Comparison of ENCODE assay signal across 28 mouse cellular contexts in the genomic region with DNA sequence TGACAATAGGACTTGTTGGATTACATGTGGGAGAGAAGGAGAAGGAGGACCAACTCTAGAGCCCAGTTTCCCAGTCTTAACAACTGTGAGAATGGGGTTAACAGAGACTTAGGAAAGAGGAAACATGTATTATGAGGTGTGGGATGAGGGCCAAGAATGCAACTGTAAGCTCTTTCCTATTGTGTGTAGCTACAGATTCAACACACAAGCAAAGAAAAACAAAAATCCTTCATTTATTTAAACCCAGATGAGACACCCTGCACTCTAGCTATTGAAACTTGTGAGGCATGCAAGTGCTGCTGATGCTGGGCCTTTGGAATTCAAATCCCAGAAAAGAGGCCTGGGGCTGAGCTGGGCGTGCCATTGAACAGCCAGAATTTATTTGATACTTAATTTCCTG. TPM values are rescaled to one million over a fixed set of nuclear protein-coding genes. Genes with fewer than 3 reads are reported as not detected.
DNase-seq lines count a peak whose midpoint lies in the region; ATAC-seq and TF ChIP-seq lines count a peak whose summit lies in the region.
"Had no signal": no experiment of that assay in that cellular context is flagged by ENCODE, and none has a peak within 500 bp of the region (broad histone marks: within the 10 kb centered on the region; RNA-seq: fewer than 3 reads in every experiment).

No protein-coding gene starts in this region.

- no peaks in the 10 kb centered on the region for H3K36me3 ChIP-seq in kidney, embryonic 14.5 days (ENCODE audit: control insufficient read depth, insufficient read depth, low read length)
- no peaks in the 10 kb centered on the region for H3K36me3 ChIP-seq in midbrain, embryonic 11.5 days (ENCODE audit: control insufficient read depth, insufficient read depth, low read length)
- H3K36me3 ChIP-seq in midbrain, embryonic 14.5 days (ENCODE audit: control insufficient read depth, insufficient read depth, low read length), result no peaks in the 10 kb centered on the region
- H3K36me3 ChIP-seq: heart, embryonic 10.5 days; hindbrain, embryonic 10.5 days; limb, embryonic 12.5 days; lung, embryonic 15.5 days; neural tube, embryonic 13.5 days had no signal

- 58% methylated on average over 1 of the region's 1 CpGs for WGBS in kidney, embryonic 14.5 days
- 40% methylated on average over 1 of the region's 1 CpGs for WGBS in midbrain, embryonic 11.5 days
- 22% methylated on average over 1 of the region's 1 CpGs for WGBS in midbrain, embryonic 14.5 days

- no peak overlapping the region for H3K4me2 ChIP-seq in kidney, embryonic 14.5 days (replicated peaks; ENCODE audit: low read depth, low read length)
- no peak overlapping the region for H3K4me2 ChIP-seq in midbrain, embryonic 11.5 days
- no peak overlapping the region for H3K4me2 ChIP-seq in midbrain, embryonic 14.5 days (ENCODE audit: low read length)
- H3K4me2 ChIP-seq: limb, embryonic 12.5 days; lung, embryonic 15.5 days; neural tube, embryonic 13.5 days had no signal

- TF ChIP-seq POLR2A in brain, embryonic 14.5 days (IDR thresholded peaks at IDR 0.05; ENCODE audit: borderline replicate concordance, extremely low read depth, insufficient read depth, insufficient read length, poor library complexity, severe bottlenecking), result no peak

- H3K27me3 ChIP-seq in kidney, embryonic 14.5 days (ENCODE audit: control insufficient read depth, insufficient read depth, low read length), result no peaks in the 10 kb centered on the region
- H3K27me3 ChIP-seq in midbrain, embryonic 11.5 days (ENCODE audit: control insufficient read depth, insufficient read depth, low read length), result no peaks in the 10 kb centered on the region
- no peaks in the 10 kb centered on the region for H3K27me3 ChIP-seq in midbrain, embryonic 14.5 days (ENCODE audit: control insufficient read depth, insufficient read depth, low read length)
- H3K27me3 ChIP-seq: limb, embryonic 12.5 days; lung, embryonic 15.5 days; neural tube, embryonic 13.5 days; Patski had no signal

- H3K9me3 ChIP-seq in kidney, embryonic 14.5 days (ENCODE audit: control insufficient read depth, low read length), result no peaks in the 10 kb centered on the region
- no peaks in the 10 kb centered on the region for H3K9me3 ChIP-seq in midbrain, embryonic 11.5 days (ENCODE audit: control insufficient read depth, low read length)
- no peaks in the 10 kb centered on the region for H3K9me3 ChIP-seq in midbrain, embryonic 14.5 days (ENCODE audit: control insufficient read depth, low read length)
- H3K9me3 ChIP-seq: heart, embryonic 10.5 days; hindbrain, embryonic 10.5 days; limb, embryonic 12.5 days; lung, embryonic 15.5 days; megakaryocyte, embryonic 14.5 days; neural tube, embryonic 13.5 days had no signal

- ATAC-seq in kidney, embryonic 14.5 days (ENCODE audit: low FRiP score, low TSS enrichment), result no peak
- ATAC-seq in midbrain, embryonic 11.5 days (ENCODE audit: low FRiP score), result no peak
- no peak for ATAC-seq in midbrain, embryonic 14.5 days (ENCODE audit: low FRiP score, low TSS enrichment)
- peak; percentile 46 for ATAC-seq in megakaryocyte progenitor cell, adult 5-6 weeks (replicated peaks; ENCODE audit: poor library complexity)
- ATAC-seq: hindbrain, postnatal 0 days; intestine, postnatal 0 days; Patski had no signal

- peak overlapping the region; percentile 1; the same call in 1 of the 2 replicates for H3K27ac ChIP-seq in kidney, embryonic 14.5 days (ENCODE audit: low read depth, low read length)
- no peak overlapping the region for H3K27ac ChIP-seq in midbrain, embryonic 11.5 days (ENCODE audit: low read depth, low read length)
- H3K27ac ChIP-seq in midbrain, embryonic 14.5 days (replicated peaks; ENCODE audit: low read depth, low read length), result no peak overlapping the region
- H3K27ac ChIP-seq: heart, embryonic 10.5 days; hindbrain, embryonic 10.5 days; hindbrain, postnatal 0 days; left cerebral cortex, adult 2 months; limb, embryonic 12.5 days; liver, embryonic 14.5 days; lung, embryonic 15.5 days; neural tube, embryonic 13.5 days had no signal

- H3K4me3 ChIP-seq in kidney, embryonic 14.5 days (ENCODE audit: low read length), result no peak overlapping the region
- H3K4me3 ChIP-seq in midbrain, embryonic 11.5 days (ENCODE audit: low read depth, low read length), result no peak overlapping the region
- H3K4me3 ChIP-seq in midbrain, embryonic 14.5 days (replicated peaks; ENCODE audit: low read depth, low read length), result no peak overlapping the region
- H3K4me3 ChIP-seq: heart, embryonic 10.5 days; hindbrain, embryonic 10.5 days; left cerebral cortex, adult 2 months; limb, embryonic 12.5 days; lung, embryonic 15.5 days; megakaryocyte, embryonic 14.5 days; neural tube, embryonic 13.5 days had no signal

- H3K9ac ChIP-seq in kidney, embryonic 14.5 days (ENCODE audit: low read depth, low read length), result no peak overlapping the region
- H3K9ac ChIP-seq in midbrain, embryonic 11.5 days (ENCODE audit: low read length), result no peak overlapping the region
- H3K9ac ChIP-seq in midbrain, embryonic 14.5 days (replicated peaks; ENCODE audit: low read length), result no peak overlapping the region
- H3K9ac ChIP-seq: limb, embryonic 12.5 days; liver, embryonic 14.5 days; lung, embryonic 15.5 days; neural tube, embryonic 13.5 days had no signal

- no peak for TF ChIP-seq CTCF in brain, embryonic 14.5 days (IDR thresholded peaks at IDR 0.05; ENCODE audit: borderline replicate concordance, extremely low read depth, insufficient read depth, insufficient read length)

- H3K4me1 ChIP-seq in kidney, embryonic 14.5 days (ENCODE audit: control insufficient read depth, insufficient read depth, low read length), result 0 out of 2 replicates have a peak, but pooled peaks cover 4% of the 10 kb centered on the region
- H3K4me1 ChIP-seq in midbrain, embryonic 11.5 days (ENCODE audit: control insufficient read depth, insufficient read depth, low read length), result peaks cover 4% of the 10 kb centered on the region; the same call in 1 of the 2 replicates
- no peaks in the 10 kb centered on the region for H3K4me1 ChIP-seq in midbrain, embryonic 14.5 days (ENCODE audit: control insufficient read depth, insufficient read depth, low read length)
- H3K4me1 ChIP-seq: heart, embryonic 10.5 days; hindbrain, embryonic 10.5 days; lung, embryonic 15.5 days; megakaryocyte, embryonic 14.5 days; neural tube, embryonic 13.5 days had no signal

- no peak for DNase-seq in kidney, adult 9 months
- peak; percentile 69 for DNase-seq in midbrain, embryonic 11.5 days (ENCODE audit: low spot score, missing footprints)
- DNase-seq in midbrain, embryonic 14.5 days, result no peak
- DNase-seq in brain, embryonic 14.5 days (ENCODE audit: low read depth), result peak; percentile 80
- no peak for DNase-seq in right cerebral cortex, postnatal 4 days
- DNase-seq: adrenal gland, postnatal 25 days; cerebellum, adult 11-12 months; cerebellum, postnatal 14 days; embryo, embryonic 11 days; gastrocnemius, postnatal 14 days; kidney, postnatal 36 days; right cerebral cortex, adult 18-20 months; spleen, adult 18-20 months; thymus, postnatal 25 days had no signal

RNA-seq across cellular contexts. Expression of a gene that starts 18.7 kb away (rescaled TPM):
- polyA plus RNA-seq in kidney, embryonic 14.5 days (2014; fragmentation: Nextera tagmentation; extraction: Ambion mirVana), result 0.08 and 0.11 TPM in 2 replicates
- 0.04 and 0.05 TPM in 2 replicates for polyA plus RNA-seq in midbrain, embryonic 11.5 days (2014; fragmentation: Nextera tagmentation; extraction: Ambion mirVana)
- 0.13 and 0.18 TPM in 2 replicates for polyA plus RNA-seq in midbrain, embryonic 14.5 days (2014; fragmentation: Nextera tagmentation; extraction: Ambion mirVana)
- polyA plus RNA-seq in brain, embryonic 14.5 days (2012; rRNA removed), result 0.23 and 0.52 TPM in 2 replicates
- total RNA-seq in megakaryocyte progenitor cell, adult 5-6 weeks (2015), result not detected in 2 replicates
- total RNA-seq in megakaryocyte progenitor cell, adult 5-6 weeks (2017), result not detected in 2 replicates
- total RNA-seq: adrenal gland, postnatal 25 days had no signal
- polyA plus RNA-seq: heart, embryonic 10.5 days; heart, postnatal 0 days; intestine, postnatal 0 days had no signal

Comparison
In these comparisons a context has a peak if more than half of its experiments do, and no peak if none do; other contexts are left out.
1. DNase-seq: peak in midbrain, embryonic 11.5 days (single experiment) and brain, embryonic 14.5 days (single experiment); none in kidney, adult 9 months (single experiment), midbrain, embryonic 14.5 days (single experiment) and right cerebral cortex, postnatal 4 days (single experiment).